Mouse (Mus musculus) layer of hippocampus, adult 2 months (tissue): ENCODE results near the gene Sh3gl2. TPM values are rescaled to one million over a fixed set of nuclear protein-coding genes. Genes with fewer than 3 reads are reported as not detected.

Experiments
- DNase-seq, 2 experiments: peaks; one replicate each; pipeline ENCODE4 v3.0.0; 2022; ENCODE audit warnings: low spot score in 2 of 2
- H3K27ac ChIP-seq: fragments of 200-600 bp; 2 replicates; pipeline ENCODE4 v1.8.1; 2022
- H3K4me3 ChIP-seq: fragments of 200-600 bp; 2 replicates; pipeline ENCODE4 v1.8.1; 2022; ENCODE audit warnings: mild to moderate bottlenecking
- CTCF ChIP-seq: fragments of 200-600 bp; conservative IDR thresholded peaks from 2 replicates; pipeline ENCODE4 v1.8.1; 2022; ENCODE audit warnings: antibody characterized with exemption, mild to moderate bottlenecking, moderate library complexity
- total RNA-seq, 2 experiments: library from RNA; stranded (reverse); gene quantifications; 2 replicates each; pipeline ENCODE4 v1.2.3; 2021

Gene Sh3gl2
- total RNA-seq, 2 experiments from 2014 or later, result 285 to 321 TPM

- Histone ChIP-seq H3K4me3 (peak overlapping the region; percentile 59), H3K27ac (peak overlapping the region; percentile 99)
- no peak for DNase-seq
- TF ChIP-seq CTCF, result no peak
These were observed 1.9 kb downstream of the Sh3gl2 start for GRCm38 (mm10) chr4:85206675-85207400.

GRCm38 (mm10) chr4:85207515-85207914 lies 2.6 kb downstream of the Sh3gl2 start:
- no peak for TF ChIP-seq CTCF
- Histone ChIP-seq H3K4me3 (peak overlapping the region; percentile 59), H3K27ac (peak overlapping the region; percentile 99; the same call in 1 of the 2 replicates)
- no peak for DNase-seq

- no peak overlapping the region for H3K27ac ChIP-seq
- H3K4me3 ChIP-seq, result no peak overlapping the region
- DNase-seq, result no peak
- TF ChIP-seq CTCF, result no peak
These were observed 3.6 kb downstream of the Sh3gl2 start for GRCm38 (mm10) chr4:85208531-85208930.

- no peak for DNase-seq
- no peak for TF ChIP-seq CTCF
- H3K27ac ChIP-seq, result no peak overlapping the region
- no peak overlapping the region for H3K4me3 ChIP-seq
These were observed 6.0 kb downstream of the Sh3gl2 start for GRCm38 (mm10) chr4:85210953-85211352.

- no peak for TF ChIP-seq CTCF
- Histone ChIP-seq H3K4me3 (no peak overlapping the region), H3K27ac (no peak overlapping the region)
- DNase-seq, result no peak
These were observed 12.1 kb downstream of the Sh3gl2 start for GRCm38 (mm10) chr4:85217003-85217402.

DNA sequence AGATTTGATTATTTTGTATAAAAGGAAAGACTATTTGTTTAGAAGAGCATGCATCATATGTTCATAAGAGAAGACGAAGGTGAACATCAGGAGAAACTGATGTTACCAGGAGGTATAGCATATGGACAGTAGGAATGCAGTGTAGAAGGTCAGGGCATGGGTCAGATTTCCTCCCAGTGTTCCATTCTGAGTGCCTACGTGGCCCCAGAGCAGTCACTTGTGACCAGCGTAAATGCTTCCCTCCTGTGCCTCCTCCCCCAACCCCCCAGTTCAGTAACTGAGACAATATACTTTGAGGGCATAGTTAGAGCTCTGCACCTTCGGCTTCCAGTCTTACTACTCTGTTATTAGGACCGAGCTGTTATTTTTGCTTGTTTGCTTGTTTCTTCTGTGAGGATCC lies 17.8 kb downstream of the Sh3gl2 start:
- Histone ChIP-seq H3K27ac (no peak overlapping the region), H3K4me3 (no peak overlapping the region)
- TF ChIP-seq CTCF, result no peak
- no peak for DNase-seq

DNA sequence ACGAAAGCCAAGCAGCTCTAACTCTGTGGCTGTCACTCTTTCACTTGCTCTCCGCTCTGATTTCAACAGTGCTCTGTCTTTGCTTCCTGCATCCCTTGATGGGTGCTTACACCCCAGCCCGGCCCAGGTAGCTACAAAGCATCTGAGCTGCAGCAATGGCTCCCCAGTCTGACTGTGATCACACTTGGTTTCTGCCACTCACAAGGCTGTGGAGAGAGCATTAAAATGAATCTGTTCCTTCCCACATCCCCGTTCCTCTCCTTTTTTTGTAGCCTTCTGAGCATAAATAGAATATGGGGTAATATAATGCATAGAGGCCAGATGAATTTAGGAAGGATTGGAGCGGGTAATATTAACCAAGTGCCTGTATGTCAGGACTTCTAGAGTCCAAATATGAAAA lies 21.8 kb downstream of the Sh3gl2 start:
- no peak for TF ChIP-seq CTCF
- DNase-seq, result no peak
- H3K27ac ChIP-seq, result peak overlapping the region; percentile 67
- H3K4me3 ChIP-seq, result no peak overlapping the region

- no peak for DNase-seq
- Histone ChIP-seq H3K27ac (peak overlapping the region; percentile 51), H3K4me3 (no peak overlapping the region)
- TF ChIP-seq CTCF, result no peak
These were observed 23.0 kb downstream of the Sh3gl2 start for GRCm38 (mm10) chr4:85227664-85228588.

- DNase-seq, result no peak
- peak overlapping the region; percentile 36; the same call in 1 of the 2 replicates for H3K27ac ChIP-seq
- no peak overlapping the region for H3K4me3 ChIP-seq
- TF ChIP-seq CTCF, result no peak
These were observed 23.6 kb downstream of the Sh3gl2 start for GRCm38 (mm10) chr4:85228589-85228948.

- no peak for TF ChIP-seq CTCF
- peak; percentile 31 to 62 for DNase-seq
- Histone ChIP-seq H3K4me3 (no peak overlapping the region; the same call in 1 of the 2 replicates), H3K27ac (peak overlapping the region; percentile 83)
These were observed 27.8 kb downstream of the Sh3gl2 start for GRCm38 (mm10) chr4:85232386-85233381.

GRCm38 (mm10) chr4:85241675-85242074 lies 36.7 kb downstream of the Sh3gl2 start:
- no peak for DNase-seq
- no peak for TF ChIP-seq CTCF
- H3K27ac ChIP-seq, result no peak overlapping the region
- H3K4me3 ChIP-seq, result no peak overlapping the region

DNA sequence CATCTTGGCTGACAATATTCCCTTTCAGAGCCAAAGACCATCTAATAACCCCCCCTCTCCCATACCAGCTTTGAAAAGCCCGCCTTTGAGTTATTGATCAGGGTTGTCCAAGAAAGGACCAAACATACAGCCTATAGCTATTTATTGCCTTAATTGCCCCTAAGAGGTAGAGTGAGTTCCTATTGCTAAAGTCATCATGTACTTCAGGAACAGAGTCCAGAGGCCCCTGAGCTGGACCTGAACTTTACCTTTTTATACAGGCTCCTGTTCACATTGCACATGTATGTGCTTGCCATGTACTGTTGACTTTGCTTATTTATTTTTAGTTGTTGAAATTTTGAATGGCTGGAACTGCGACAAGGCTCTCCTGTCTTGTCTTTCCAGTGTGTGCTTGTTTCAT lies 37.6 kb downstream of the Sh3gl2 start:
- Histone ChIP-seq H3K27ac (no peak overlapping the region), H3K4me3 (no peak overlapping the region)
- DNase-seq, result no peak
- no peak for TF ChIP-seq CTCF
